Mouse (Mus musculus) forelimb bud, embryonic 11.5 days (tissue): ENCODE measurements around the gene Crlf3.

Experiments used
- DNase-seq: peaks from one replicate; pipeline ENCODE4 v3.0.0-alpha.2; 2012; ENCODE audit warnings: low read depth, low spot score

Crlf3 gene

GRCm38 (mm10) chr11:80080826-80081728, at the start of gene Crlf3:
Gene Crlf3 (minus strand): TSS chr11:80080991.
- peak; percentile 88 for DNase-seq

- no peak for DNase-seq
Observed at GRCm38 (mm10) chr11:80116411-80116810, 35.6 kb upstream of the Crlf3 start.

- no peak for DNase-seq
Observed at GRCm38 (mm10) chr11:80104407-80104806, 23.6 kb upstream of the Crlf3 start.

- DNase-seq = no peak
Observed at GRCm38 (mm10) chr11:80101298-80101697, 20.5 kb upstream of the Crlf3 start.

- DNase-seq = no peak
Observed at GRCm38 (mm10) chr11:80098444-80099056, 17.8 kb upstream of the Crlf3 start.

- DNase-seq = no peak
Observed at GRCm38 (mm10) chr11:80090555-80091164, 9.9 kb upstream of the Crlf3 start.

GRCm38 (mm10) chr11:80089817-80090214, 9.0 kb upstream of the Crlf3 start:
- DNase-seq = no peak

- DNase-seq = peak; percentile 86
Observed at GRCm38 (mm10) chr11:80088917-80089816, 8.4 kb upstream of the Crlf3 start, which contains the start of gene Atad5. Gene Atad5 (plus strand): TSS chr11:80089400.

GRCm38 (mm10) chr11:80086844-80087243, 6.1 kb upstream of the Crlf3 start:
- peak; percentile 90 for DNase-seq

- no peak for DNase-seq
Observed at GRCm38 (mm10) chr11:80085356-80086055, 4.7 kb upstream of the Crlf3 start.

GRCm38 (mm10) chr11:80081786-80082319, 1.1 kb upstream of the Crlf3 start:
- DNase-seq = no peak

GRCm38 (mm10) chr11:80080381-80080825, 388 bp downstream of the Crlf3 start:
- no peak for DNase-seq

- DNase-seq = no peak
Observed at GRCm38 (mm10) chr11:80079751-80080150, 1.0 kb downstream of the Crlf3 start.

- no peak for DNase-seq
Observed at GRCm38 (mm10) chr11:80078831-80079230, 2.0 kb downstream of the Crlf3 start.

- DNase-seq = no peak
Observed at GRCm38 (mm10) chr11:80077784-80078545, 2.8 kb downstream of the Crlf3 start.

- DNase-seq = no peak
Observed at GRCm38 (mm10) chr11:80075608-80076277, 5.0 kb downstream of the Crlf3 start.

- no peak for DNase-seq
Observed at GRCm38 (mm10) chr11:80072365-80072764, 8.4 kb downstream of the Crlf3 start.

- no peak for DNase-seq
Observed at GRCm38 (mm10) chr11:80071039-80071438, 9.8 kb downstream of the Crlf3 start.

GRCm38 (mm10) chr11:80069815-80070214, 11.0 kb downstream of the Crlf3 start:
- DNase-seq = no peak
